Mouse (Mus musculus): Measurements from ENCODE around the gene Gm10382. TPM values are rescaled to one million over a fixed set of nuclear protein-coding genes. Genes with fewer than 3 reads are reported as not detected.
"Not testable (repeated sequence)": the region's sequence is repeated elsewhere in the genome, so short reads cannot be mapped to it uniquely, and the experiment has no call there.

Gene Gm10382
- polyA plus RNA-seq, 1 experiment from 2014 or later, result 0.28 TPM

GRCm38 (mm10) chr5:125411972-125412530 is 22.9 kb downstream of the Gm10382 start:
- no peak overlapping the region for H3K27ac ChIP-seq (replicated peaks; ENCODE audit: low read depth, low read length)
- peaks cover 16% of the 10 kb centered on the region for H3K36me3 ChIP-seq (ENCODE audit: control insufficient read depth, insufficient read depth, low read length)
- H3K27me3 ChIP-seq (ENCODE audit: control insufficient read depth, insufficient read depth, low read length), result no peaks in the 10 kb centered on the region
- no peaks in the 10 kb centered on the region for H3K9me3 ChIP-seq (ENCODE audit: control insufficient read depth, low read length)
- H3K9ac ChIP-seq (ENCODE audit: low read length), result no peak overlapping the region
- WGBS, result 69% methylated on average over 5 of the region's 5 CpGs
- peaks cover 7% of the 10 kb centered on the region; the same call in 1 of the 2 replicates for H3K4me1 ChIP-seq (ENCODE audit: control insufficient read depth, insufficient read depth, low read length)
- H3K4me3 ChIP-seq (ENCODE audit: low read depth, low read length), result no peak overlapping the region
- H3K4me2 ChIP-seq (ENCODE audit: low read depth, severe bottlenecking), result no peak overlapping the region
- DNase-seq (ENCODE audit: low spot score) (peak; percentile 77), ATAC-seq (ENCODE audit: insufficient number of reproducible peaks, low FRiP score, low TSS enrichment, low read depth) (no peak)

DNA sequence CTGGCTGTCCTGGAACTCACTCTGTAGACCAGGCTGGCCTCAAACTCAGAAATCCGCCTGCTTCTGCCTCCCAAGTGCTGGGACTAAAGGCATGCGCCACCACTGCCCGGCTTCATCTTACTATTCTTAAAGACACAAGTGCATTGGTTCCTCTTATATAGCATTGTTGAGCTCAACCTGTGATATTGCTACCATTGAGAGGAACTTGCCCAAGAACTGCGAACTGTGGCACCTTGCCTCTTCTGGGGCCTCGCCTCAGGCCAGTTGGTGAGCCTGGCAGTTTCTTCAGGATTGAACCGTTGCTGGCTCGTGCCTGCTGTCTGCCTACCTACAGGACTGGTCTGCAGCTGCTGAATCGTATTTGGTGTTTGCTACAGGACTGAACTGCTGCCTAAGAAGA is 23.4 kb downstream of the Gm10382 start:
- not testable (repeated sequence) for ATAC-seq (ENCODE audit: insufficient number of reproducible peaks, low FRiP score, low TSS enrichment, low read depth); H3K9ac ChIP-seq (ENCODE audit: low read length)
- 90% methylated on average over 8 of the region's 8 CpGs for WGBS

GRCm38 (mm10) chr5:125413763-125414162 is 24.6 kb downstream of the Gm10382 start:
- H3K36me3 ChIP-seq (ENCODE audit: control insufficient read depth, insufficient read depth, low read length), result peaks cover 27% of the 10 kb centered on the region
- no peak for DNase-seq (ENCODE audit: low spot score)

More for the DNA sequence above, 23.4 kb downstream of the Gm10382 start:
- H3K4me3 ChIP-seq (ENCODE audit: low read depth, low read length); DNase-seq (ENCODE audit: low spot score); H3K27me3 ChIP-seq (ENCODE audit: control insufficient read depth, insufficient read depth, low read length); H3K4me1 ChIP-seq (ENCODE audit: control insufficient read depth, insufficient read depth, low read length); H3K4me2 ChIP-seq (ENCODE audit: low read depth, severe bottlenecking); H3K27ac ChIP-seq (replicated peaks; ENCODE audit: low read depth, low read length); H3K9me3 ChIP-seq (ENCODE audit: control insufficient read depth, low read length): not testable (repeated sequence)
- H3K36me3 ChIP-seq (ENCODE audit: control insufficient read depth, insufficient read depth, low read length), result peaks cover 19% of the 10 kb centered on the region

DNA sequence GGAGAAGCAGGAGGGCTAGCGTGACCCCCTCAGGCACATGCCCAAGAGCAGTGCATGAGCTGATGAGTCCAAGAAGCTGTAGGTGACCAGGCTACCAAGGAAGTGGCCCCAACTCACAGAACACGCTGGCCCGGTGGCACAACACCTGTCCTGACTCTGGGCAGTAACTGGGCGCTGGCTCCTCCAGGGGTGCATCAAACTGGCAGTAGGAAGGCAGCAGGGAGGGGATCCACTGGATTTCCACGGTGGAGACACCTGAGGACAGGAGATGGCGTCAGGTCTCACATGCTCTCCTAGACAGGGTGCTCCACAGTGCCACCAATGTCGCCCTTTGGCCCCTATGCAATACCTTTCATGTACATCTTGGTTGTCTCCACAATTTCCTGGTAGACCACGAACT is 27.1 kb downstream of the Gm10382 start:
- Histone ChIP-seq H3K4me1 (ENCODE audit: control insufficient read depth, insufficient read depth, low read length) (no peaks in the 10 kb centered on the region), H3K36me3 (ENCODE audit: control insufficient read depth, insufficient read depth, low read length) (peaks cover 33% of the 10 kb centered on the region), H3K9me3 (ENCODE audit: control insufficient read depth, low read length) (no peaks in the 10 kb centered on the region), H3K4me2 (ENCODE audit: low read depth, severe bottlenecking) (no peak overlapping the region), H3K27ac (replicated peaks; ENCODE audit: low read depth, low read length) (no peak overlapping the region), H3K27me3 (ENCODE audit: control insufficient read depth, insufficient read depth, low read length) (no peaks in the 10 kb centered on the region), H3K4me3 (ENCODE audit: low read depth, low read length) (no peak overlapping the region), H3K9ac (ENCODE audit: low read length) (no peak overlapping the region)
- ATAC-seq (ENCODE audit: insufficient number of reproducible peaks, low FRiP score, low TSS enrichment, low read depth) (no peak), DNase-seq (ENCODE audit: low spot score) (no peak)
- WGBS, result 92% methylated on average over 8 of the region's 8 CpGs

More at GRCm38 (mm10) chr5:125413763-125414162, 24.6 kb downstream of the Gm10382 start:
- Histone ChIP-seq H3K4me1 (ENCODE audit: control insufficient read depth, insufficient read depth, low read length) (0 out of 2 replicates have a peak, but pooled peaks cover 3% of the 10 kb centered on the region), H3K4me2 (ENCODE audit: low read depth, severe bottlenecking) (no peak overlapping the region), H3K9me3 (ENCODE audit: control insufficient read depth, low read length) (no peaks in the 10 kb centered on the region), H3K4me3 (ENCODE audit: low read depth, low read length) (no peak overlapping the region), H3K9ac (ENCODE audit: low read length) (no peak overlapping the region), H3K27ac (replicated peaks; ENCODE audit: low read depth, low read length) (no peak overlapping the region), H3K27me3 (ENCODE audit: control insufficient read depth, insufficient read depth, low read length) (no peaks in the 10 kb centered on the region)
- 88% methylated on average over 4 of the region's 4 CpGs for WGBS
- ATAC-seq (ENCODE audit: insufficient number of reproducible peaks, low FRiP score, low TSS enrichment, low read depth), result no peak

DNA sequence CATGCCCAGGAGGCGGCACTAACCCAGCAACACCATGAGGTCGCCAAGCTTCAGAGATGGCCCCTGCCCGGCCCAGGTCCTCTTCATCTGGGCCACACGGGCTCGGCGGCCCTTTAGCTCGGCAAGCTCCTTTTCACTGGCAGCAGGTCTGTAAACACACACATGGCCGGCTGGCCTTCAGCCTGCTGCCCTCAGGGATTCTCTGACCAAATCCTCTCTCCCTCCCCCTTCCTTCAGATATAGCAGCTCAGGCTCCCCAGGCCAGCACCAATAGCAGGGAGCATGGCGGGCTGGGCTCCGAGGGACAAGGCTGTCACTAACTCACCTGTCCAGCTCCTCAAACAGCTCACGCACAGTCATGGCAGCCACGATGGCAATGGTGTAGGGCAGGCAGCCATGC is 29.5 kb downstream of the Gm10382 start:
- no peak for ATAC-seq (ENCODE audit: insufficient number of reproducible peaks, low FRiP score, low TSS enrichment, low read depth)

DNA sequence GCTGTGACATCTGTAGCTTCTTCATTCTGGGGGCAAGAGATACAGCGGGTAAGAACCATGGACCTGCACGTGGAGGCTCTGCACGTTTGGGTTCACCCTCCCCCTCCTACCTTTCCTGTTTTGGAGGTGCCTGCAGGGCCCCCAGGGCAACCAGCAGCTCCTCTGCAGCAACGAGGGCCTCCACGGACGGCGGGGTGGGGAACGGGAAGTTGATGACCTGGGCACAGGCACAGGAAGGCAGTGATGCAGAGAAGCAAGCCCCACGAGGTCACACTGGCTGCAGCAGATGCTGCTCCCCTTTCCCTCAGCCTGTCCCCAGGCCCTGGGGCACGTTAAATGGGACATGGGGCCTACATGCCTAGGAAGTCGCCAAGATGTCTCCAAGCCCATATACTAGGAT is 30.0 kb downstream of the Gm10382 start:
- Histone ChIP-seq H3K27me3 (ENCODE audit: control insufficient read depth, insufficient read depth, low read length) (no peaks in the 10 kb centered on the region), H3K9me3 (ENCODE audit: control insufficient read depth, low read length) (no peaks in the 10 kb centered on the region), H3K4me3 (ENCODE audit: low read depth, low read length) (no peak overlapping the region), H3K27ac (replicated peaks; ENCODE audit: low read depth, low read length) (no peak overlapping the region), H3K4me2 (ENCODE audit: low read depth, severe bottlenecking) (no peak overlapping the region), H3K4me1 (ENCODE audit: control insufficient read depth, insufficient read depth, low read length) (no peaks in the 10 kb centered on the region), H3K9ac (ENCODE audit: low read length) (no peak overlapping the region), H3K36me3 (ENCODE audit: control insufficient read depth, insufficient read depth, low read length) (peaks cover 38% of the 10 kb centered on the region)
- no peak for DNase-seq (ENCODE audit: low spot score)
- whole genome bisulfite sequencing, result 78% methylated on average over 11 of the region's 11 CpGs
- ATAC-seq (ENCODE audit: insufficient number of reproducible peaks, low FRiP score, low TSS enrichment, low read depth), result no peak

More for the DNA sequence above, 29.5 kb downstream of the Gm10382 start:
- Histone ChIP-seq H3K9me3 (ENCODE audit: control insufficient read depth, low read length) (no peaks in the 10 kb centered on the region), H3K27ac (replicated peaks; ENCODE audit: low read depth, low read length) (no peak overlapping the region), H3K4me2 (ENCODE audit: low read depth, severe bottlenecking) (no peak overlapping the region), H3K4me1 (ENCODE audit: control insufficient read depth, insufficient read depth, low read length) (no peaks in the 10 kb centered on the region), H3K36me3 (ENCODE audit: control insufficient read depth, insufficient read depth, low read length) (peaks cover 38% of the 10 kb centered on the region), H3K27me3 (ENCODE audit: control insufficient read depth, insufficient read depth, low read length) (no peaks in the 10 kb centered on the region), H3K4me3 (ENCODE audit: low read depth, low read length) (no peak overlapping the region), H3K9ac (ENCODE audit: low read length) (no peak overlapping the region)
- 94% methylated on average over 12 of the region's 12 CpGs for WGBS
- DNase-seq (ENCODE audit: low spot score), result no peak

- 94% methylated on average over 10 of the region's 10 CpGs for WGBS
- peaks cover 37% of the 10 kb centered on the region for H3K36me3 ChIP-seq (ENCODE audit: control insufficient read depth, insufficient read depth, low read length)
- no peaks in the 10 kb centered on the region for H3K4me1 ChIP-seq (ENCODE audit: control insufficient read depth, insufficient read depth, low read length)
- DNase-seq (ENCODE audit: low spot score) (no peak), ATAC-seq (ENCODE audit: insufficient number of reproducible peaks, low FRiP score, low TSS enrichment, low read depth) (no peak)
- no peak overlapping the region; the same call in 1 of the 2 replicates for H3K9ac ChIP-seq (ENCODE audit: low read length)
- H3K4me3 ChIP-seq (ENCODE audit: low read depth, low read length), result no peak overlapping the region
- H3K4me2 ChIP-seq (ENCODE audit: low read depth, severe bottlenecking), result no peak overlapping the region
- H3K27ac ChIP-seq (replicated peaks; ENCODE audit: low read depth, low read length), result no peak overlapping the region
- no peaks in the 10 kb centered on the region for H3K9me3 ChIP-seq (ENCODE audit: control insufficient read depth, low read length)
- H3K27me3 ChIP-seq (ENCODE audit: control insufficient read depth, insufficient read depth, low read length), result no peaks in the 10 kb centered on the region
These were observed 36.7 kb downstream of the Gm10382 start for GRCm38 (mm10) chr5:125425698-125426276.

GRCm38 (mm10) chr5:125426343-125426742 is 37.2 kb downstream of the Gm10382 start:
- ATAC-seq (ENCODE audit: insufficient number of reproducible peaks, low FRiP score, low TSS enrichment, low read depth), result no peak
- Histone ChIP-seq H3K9me3 (ENCODE audit: control insufficient read depth, low read length) (no peaks in the 10 kb centered on the region), H3K9ac (ENCODE audit: low read length) (no peak overlapping the region), H3K4me2 (ENCODE audit: low read depth, severe bottlenecking) (no peak overlapping the region), H3K4me3 (ENCODE audit: low read depth, low read length) (no peak overlapping the region), H3K27me3 (ENCODE audit: control insufficient read depth, insufficient read depth, low read length) (no peaks in the 10 kb centered on the region), H3K4me1 (ENCODE audit: control insufficient read depth, insufficient read depth, low read length) (no peaks in the 10 kb centered on the region), H3K27ac (replicated peaks; ENCODE audit: low read depth, low read length) (no peak overlapping the region), H3K36me3 (ENCODE audit: control insufficient read depth, insufficient read depth, low read length) (peaks cover 39% of the 10 kb centered on the region)
- WGBS, result 97% methylated on average over 10 of the region's 10 CpGs
- no peak for DNase-seq (ENCODE audit: low spot score)
